In the genomic region with DNA sequence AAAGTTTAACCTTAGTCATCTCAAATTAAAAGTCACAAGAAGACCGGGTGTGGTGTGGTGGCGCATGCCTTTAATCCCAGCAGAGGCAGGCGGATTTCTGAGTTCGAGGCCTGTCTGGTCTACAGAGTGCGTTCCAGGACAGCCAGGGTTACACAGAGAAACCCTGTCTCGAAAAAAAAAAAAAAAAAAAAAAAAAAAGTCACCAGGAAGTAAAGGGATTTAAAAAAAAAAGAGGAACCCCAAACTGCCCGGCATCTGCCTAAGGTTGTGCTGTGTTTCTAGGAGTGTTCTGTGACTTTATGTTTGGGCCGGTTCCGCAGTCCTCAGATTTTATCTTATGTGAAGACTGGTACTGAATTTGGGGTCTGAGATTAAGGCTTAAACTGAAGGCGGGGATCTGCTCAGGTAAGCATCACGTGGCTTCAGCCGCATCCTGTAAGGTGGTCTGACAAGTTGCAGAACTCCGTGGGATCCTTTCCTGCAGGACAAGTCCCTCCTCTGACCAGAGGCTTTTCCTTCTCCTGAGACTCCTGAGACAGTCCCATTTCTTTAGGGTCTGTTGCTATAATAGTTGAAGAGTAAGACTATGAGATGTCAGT, we compare ENCODE assay signal across 11 mouse cellular contexts. TPM values are rescaled to one million over a fixed set of nuclear protein-coding genes. Genes with fewer than 3 reads are reported as not detected.
A peak's percentile ranks its signal among the peaks of the same experiment; 100 is the strongest.
DNase-seq lines count a peak whose midpoint lies in the region; ATAC-seq and TF ChIP-seq lines count a peak whose summit lies in the region.
"Had no signal": no experiment of that assay in that cellular context is flagged by ENCODE, and none has a peak within 500 bp of the region (broad histone marks: within the 10 kb centered on the region; RNA-seq: fewer than 3 reads in every experiment).

No protein-coding gene starts in this region.

- H3K36me3 ChIP-seq in heart, embryonic 13.5 days, result no peaks in the 10 kb centered on the region
- no peaks in the 10 kb centered on the region for H3K36me3 ChIP-seq in spleen, adult 2 months (ENCODE audit: control insufficient read depth, insufficient read depth, low read length)
- no peaks in the 10 kb centered on the region for H3K36me3 ChIP-seq in intestine, postnatal 0 days (ENCODE audit: control insufficient read depth, insufficient read depth)
- H3K36me3 ChIP-seq in stomach, embryonic 16.5 days (ENCODE audit: control insufficient read depth, insufficient read depth, low read length), result no peaks in the 10 kb centered on the region

- H3K27ac ChIP-seq in heart, embryonic 13.5 days (replicated peaks), result no peak overlapping the region
- H3K27ac ChIP-seq in spleen, adult 2 months (ENCODE audit: insufficient read depth, low read length), result peak overlapping the region; percentile 89
- H3K27ac ChIP-seq in intestine, postnatal 0 days (ENCODE audit: low read depth, low read length), result peak overlapping the region; percentile 74
- H3K27ac ChIP-seq in stomach, embryonic 16.5 days (ENCODE audit: low read length), result peak overlapping the region; percentile 76

- no peaks in the 10 kb centered on the region for H3K27me3 ChIP-seq in heart, embryonic 13.5 days (replicated peaks)
- H3K27me3 ChIP-seq in spleen, adult 2 months (ENCODE audit: control insufficient read depth, insufficient read depth, low read length), result no peaks in the 10 kb centered on the region
- no peaks in the 10 kb centered on the region for H3K27me3 ChIP-seq in intestine, postnatal 0 days (replicated peaks; ENCODE audit: control insufficient read depth, insufficient read depth, low read length)
- H3K27me3 ChIP-seq in stomach, embryonic 16.5 days (ENCODE audit: control insufficient read depth, insufficient read depth, low read length), result no peaks in the 10 kb centered on the region

- TF ChIP-seq POLR2A in spleen, adult 2 months (IDR thresholded peaks at IDR 0.05; ENCODE audit: low read depth, low read length), result no peak

- H3K4me3 ChIP-seq in heart, embryonic 13.5 days, result peak overlapping the region; percentile 6; the same call in 1 of the 2 replicates
- peak overlapping the region; percentile 58 for H3K4me3 ChIP-seq in spleen, adult 2 months (ENCODE audit: extremely low read depth, insufficient read depth, insufficient read length)
- H3K4me3 ChIP-seq in intestine, postnatal 0 days (ENCODE audit: low read depth, low read length), result peak overlapping the region; percentile 55
- peak overlapping the region; percentile 45 for H3K4me3 ChIP-seq in stomach, embryonic 16.5 days (replicated peaks; ENCODE audit: low read length)

- no peak for DNase-seq in heart, postnatal 36 days
- DNase-seq in spleen, adult 2 months (ENCODE audit: low read depth in 1 of 2, low spot score in 2 of 2), result no peak
- no peak for DNase-seq in spleen, postnatal 4 days (ENCODE audit: low spot score in 2 of 2)
- DNase-seq in adrenal gland, postnatal 14 days, result no peak
- DNase-seq: cerebellum, adult 11 months; left cerebral cortex, postnatal 4 days had no signal

- intact Hi-C loops in heart, postnatal 36 days (cut with DNase I), result no loop called here

- TF ChIP-seq CTCF in spleen, adult 2 months (IDR thresholded peaks at IDR 0.05; ENCODE audit: extremely low read depth, insufficient read depth, insufficient read length, insufficient replicate concordance), result no peak
- no peak for TF ChIP-seq CTCF in intestine, postnatal 0 days (IDR thresholded peaks at IDR 0.05; ENCODE audit: low read depth)

- 0 out of 2 replicates have a peak overlapping the region, but pooled peaks have one; percentile 37 for H3K9ac ChIP-seq in heart, embryonic 13.5 days
- peak overlapping the region; percentile 62 for H3K9ac ChIP-seq in intestine, postnatal 0 days (ENCODE audit: low read depth, low read length)
- H3K9ac ChIP-seq in stomach, embryonic 16.5 days (ENCODE audit: low read length), result peak overlapping the region; percentile 45

- peak overlapping the region; percentile 47 for H3K4me2 ChIP-seq in heart, embryonic 13.5 days
- H3K4me2 ChIP-seq in intestine, postnatal 0 days (replicated peaks; ENCODE audit: low read depth), result peak overlapping the region; percentile 70
- H3K4me2 ChIP-seq in stomach, embryonic 16.5 days (ENCODE audit: low read depth, low read length), result peak overlapping the region; percentile 59

- H3K4me1 ChIP-seq in heart, embryonic 13.5 days, result peaks cover 11% of the 10 kb centered on the region
- peaks cover 2% of the 10 kb centered on the region for H3K4me1 ChIP-seq in spleen, adult 2 months (ENCODE audit: control insufficient read depth, insufficient read depth, insufficient read length)
- H3K4me1 ChIP-seq in intestine, postnatal 0 days (replicated peaks; ENCODE audit: control insufficient read depth, insufficient read depth, low read length), result 0 out of 2 replicates have a peak, but pooled peaks cover 5% of the 10 kb centered on the region
- peaks cover 30% of the 10 kb centered on the region for H3K4me1 ChIP-seq in stomach, embryonic 16.5 days (ENCODE audit: control insufficient read depth, insufficient read depth, low read length)

- no peak for ATAC-seq in heart, embryonic 13.5 days (ENCODE audit: extremely low read depth, insufficient number of reproducible peaks, low FRiP score, low TSS enrichment)
- no peak for ATAC-seq in intestine, postnatal 0 days
- no peak for ATAC-seq in stomach, embryonic 16.5 days (ENCODE audit: insufficient read depth, low FRiP score)
- ATAC-seq in erythroid progenitor cell, adult 5-6 weeks (replicated peaks; ENCODE audit: low FRiP score, poor library complexity, severe bottlenecking), result no peak
- ATAC-seq: midbrain, embryonic 16.5 days had no signal

- WGBS in heart, embryonic 13.5 days, result 57% methylated on average over 13 of the region's 13 CpGs
- 6% methylated on average over 13 of the region's 13 CpGs for WGBS in spleen, adult 2 months
- WGBS in intestine, postnatal 0 days, result 30% methylated on average over 13 of the region's 13 CpGs
- 51% methylated on average over 13 of the region's 13 CpGs for WGBS in stomach, embryonic 16.5 days

- no peaks in the 10 kb centered on the region for H3K9me3 ChIP-seq in heart, embryonic 13.5 days
- no peaks in the 10 kb centered on the region for H3K9me3 ChIP-seq in intestine, postnatal 0 days (ENCODE audit: control insufficient read depth)
- H3K9me3 ChIP-seq in stomach, embryonic 16.5 days (replicated peaks; ENCODE audit: control insufficient read depth, low read length), result no peaks in the 10 kb centered on the region

RNA-seq across cellular contexts. Expression of a gene that starts 1.9 kb away (rescaled TPM):
- 5.7 and 5.8 TPM in 2 replicates for polyA plus RNA-seq in heart, embryonic 13.5 days (2015; fragmentation: Nextera tagmentation; extraction: Ambion mirVana)
- 1 to 10 TPM in 1 of 2 experiments, under 1 TPM in 1; 0.79 to 1.1 TPM for total RNA-seq in heart, postnatal 36 days (2021)
- 322 and 350 TPM in 2 replicates for polyA plus RNA-seq in spleen, adult 2 months (2012; rRNA removed)
- 1,517 and 1,527 TPM in 2 replicates for polyA plus RNA-seq in intestine, postnatal 0 days (2015; fragmentation: Nextera tagmentation; extraction: Ambion mirVana)
- polyA plus RNA-seq in stomach, embryonic 16.5 days (2015; fragmentation: Nextera tagmentation; extraction: Ambion mirVana), result 226 and 255 TPM in 2 replicates
- total RNA-seq in erythroid progenitor cell, adult 5-6 weeks (2015; ENCODE audit: low replicate concordance), result 276 and 360 TPM in 2 replicates
- total RNA-seq in erythroid progenitor cell, adult 5-6 weeks (2017; ENCODE audit: low replicate concordance), result 160 and 183 TPM in 2 replicates
- total RNA-seq in adrenal gland, postnatal 14 days (2021), result 9.2 and 10.8 TPM in 2 replicates

RNA-seq across cellular contexts. Expression of a gene that starts 52.0 kb away (rescaled TPM):
- polyA plus RNA-seq in heart, embryonic 13.5 days (2015; fragmentation: Nextera tagmentation; extraction: Ambion mirVana), result 146 and 162 TPM in 2 replicates
- 10 to 100 TPM; 85.7 to 85.8 TPM for total RNA-seq in heart, postnatal 36 days (2021)
- polyA plus RNA-seq in spleen, adult 2 months (2012; rRNA removed), result 9.4 and 9.9 TPM in 2 replicates
- polyA plus RNA-seq in intestine, postnatal 0 days (2015; fragmentation: Nextera tagmentation; extraction: Ambion mirVana), result 76.9 and 77.6 TPM in 2 replicates
- 163 and 168 TPM in 2 replicates for polyA plus RNA-seq in stomach, embryonic 16.5 days (2015; fragmentation: Nextera tagmentation; extraction: Ambion mirVana)
- total RNA-seq in erythroid progenitor cell, adult 5-6 weeks (2015; ENCODE audit: low replicate concordance), result 17.2 and 29.6 TPM in 2 replicates
- 28.4 and 53.8 TPM in 2 replicates for total RNA-seq in erythroid progenitor cell, adult 5-6 weeks (2017; ENCODE audit: low replicate concordance)
- 61.9 and 63.4 TPM in 2 replicates for total RNA-seq in adrenal gland, postnatal 14 days (2021)

Comparison
In these comparisons a context has a peak if more than half of its experiments do, and no peak if none do; other contexts are left out.
1. H3K4me3 ChIP-seq: peak in every context shown above with its lines; median percentile 58 in spleen, adult 2 months; 55 in intestine, postnatal 0 days; 45 in stomach, embryonic 16.5 days; 6 in heart, embryonic 13.5 days.
2. RNA of a gene that starts 1.9 kb away (polyA plus RNA-seq): 1,517 to 1,527 TPM in intestine, postnatal 0 days, 322 to 350 TPM in spleen, adult 2 months and 226 to 255 TPM in stomach, embryonic 16.5 days; 5.7 to 5.8 TPM in heart, embryonic 13.5 days; every median in the first group is over 10 times any median in the second.
3. Peak in every context shown above with its lines, with median percentiles within 50 percentile points of each other: H3K4me2 ChIP-seq and H3K9ac ChIP-seq.